Mouse (Mus musculus) midbrain, embryonic 13.5 days (tissue): ENCODE results near the gene Fcgr1. TPM values are rescaled to one million over a fixed set of nuclear protein-coding genes. Genes with fewer than 3 reads are reported as not detected.
"Not testable (repeated sequence)": the region's sequence is repeated elsewhere in the genome, so short reads cannot be mapped to it uniquely, and the experiment has no call there.

Experiments
- ATAC-seq: fragments of 200-750 bp; cut with Nextera tagmentation; 2 replicates; pipeline ENCODE4 v1.8.0; 2017; ENCODE audit warnings: mild to moderate bottlenecking, moderate TSS enrichment, moderate library complexity
- H3K27ac ChIP-seq: fragments of 300-500 bp; sonication (generic); 2 replicates; pipeline ENCODE4 v1.5.1; 2015; ENCODE audit warnings: inconsistent platforms, mild to moderate bottlenecking, moderate library complexity
- H3K27me3 ChIP-seq: fragments of 300-500 bp; sonication (generic); 2 replicates; pipeline ENCODE4 v1.6.1; 2015; ENCODE audit warnings: mild to moderate bottlenecking, inconsistent platforms
- H3K36me3 ChIP-seq: fragments of 300-500 bp; sonication (generic); 2 replicates; pipeline ENCODE4 v1.6.1; 2015; ENCODE audit warnings: mild to moderate bottlenecking, inconsistent platforms
- H3K4me1 ChIP-seq: fragments of 300-500 bp; sonication (generic); replicated peaks from 2 replicates; pipeline ENCODE4 v1.6.1; 2015; ENCODE audit warnings: inconsistent platforms
- H3K4me2 ChIP-seq: fragments of 300-500 bp; sonication (generic); replicated peaks from 2 replicates; pipeline ENCODE4 v1.6.1; 2015; ENCODE audit warnings: moderate library complexity, mild to moderate bottlenecking, inconsistent platforms
- H3K4me3 ChIP-seq: fragments of 300-500 bp; sonication (generic); replicated peaks from 2 replicates; pipeline ENCODE4 v1.5.1; 2015; ENCODE audit warnings: mild to moderate bottlenecking, inconsistent platforms
- H3K9ac ChIP-seq: fragments of 300-500 bp; sonication (generic); replicated peaks from 2 replicates; pipeline ENCODE4 v1.6.1; 2015; ENCODE audit warnings: mild to moderate bottlenecking, inconsistent platforms
- H3K9me3 ChIP-seq: fragments of 300-500 bp; sonication (generic); 2 replicates; pipeline ENCODE4 v1.6.1; 2016; ENCODE audit warnings: mild to moderate bottlenecking, inconsistent platforms
- WGBS: fragments of 180-500 bp; shearing (Covaris S2); methylation state at CpG from one replicate; pipeline ENCODE4 v1.1.7; 2015; 5-methylcytosine and 5-hydroxymethylcytosine counted together
- polyA plus RNA-seq: library from polyadenylated mRNA; unstranded; fragments of >200 nt; fragmentation: Nextera tagmentation; extraction: Ambion mirVana; gene quantifications from 2 replicates; pipeline ENCODE4 v1.2.1, GENCODE M21; 2015

The Fcgr1 gene
- polyA plus RNA-seq: 1.2 and 1.9 TPM in 2 replicates

DNA sequence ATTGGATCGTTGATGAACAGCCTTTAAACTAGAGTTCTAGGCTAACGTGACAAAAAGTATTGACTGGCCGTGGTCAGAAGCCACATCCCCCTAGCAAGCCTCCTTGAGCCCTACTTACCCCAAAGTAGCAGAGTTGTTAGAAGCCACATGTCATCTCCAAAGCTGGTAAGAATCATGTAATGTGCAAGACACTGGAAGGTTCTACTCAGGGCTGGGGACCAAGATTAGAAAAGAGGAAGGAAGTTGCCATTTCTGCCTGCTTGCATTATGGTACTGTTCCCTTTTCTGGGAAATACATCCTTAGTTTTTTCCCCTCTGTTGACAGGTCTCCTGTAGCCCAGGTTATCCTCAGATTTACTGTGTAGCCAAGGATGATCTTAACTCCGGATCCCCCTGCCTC is at the start of gene Fcgr1:
Gene Fcgr1 (minus strand): TSS at position 183 of the 400 bp plus-strand sequence.
- Histone ChIP-seq H3K36me3 (no peaks in the 10 kb centered on the region), H3K4me3 (no peak within 1 kb of the TSS), H3K9ac (no peak within 1 kb of the TSS), H3K27me3 (no peaks in the 10 kb centered on the region), H3K4me1 (no peaks in the 10 kb centered on the region), H3K4me2 (no peak within 1 kb of the TSS), H3K27ac (no peak within 1 kb of the TSS), H3K9me3 (no peaks in the 10 kb centered on the region)
- 89% methylated on average over 4 of the region's 4 CpGs for WGBS
- ATAC-seq: no peak

DNA sequence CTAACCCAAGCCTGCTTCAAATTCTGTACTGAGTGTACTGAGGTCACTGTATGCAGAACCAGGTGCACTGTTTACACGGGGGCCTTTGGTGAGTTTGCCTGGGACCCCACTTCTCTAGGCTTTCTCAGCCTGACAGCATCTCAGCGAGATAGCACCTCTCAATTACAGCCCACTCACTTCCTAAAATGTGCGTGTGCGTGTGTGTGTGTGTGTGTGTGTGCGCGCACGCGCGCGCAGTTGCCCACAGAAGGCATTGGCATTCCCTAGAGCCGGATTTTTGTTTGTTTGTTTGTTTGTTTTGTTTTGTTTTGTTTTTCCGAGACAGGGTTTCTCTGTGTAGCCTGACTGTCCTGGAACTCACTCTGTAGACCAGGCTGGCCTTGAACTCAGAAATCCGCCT is 48.9 kb upstream of the Fcgr1 start:
- not testable (repeated sequence) for H3K27ac ChIP-seq, H3K4me3 ChIP-seq, H3K4me1 ChIP-seq, H3K4me2 ChIP-seq, H3K36me3 ChIP-seq, ATAC-seq, H3K9ac ChIP-seq, H3K9me3 ChIP-seq
- WGBS: 65% methylated on average over 13 of the region's 13 CpGs
- H3K27me3 ChIP-seq: peaks cover 67% of the 10 kb centered on the region

DNA sequence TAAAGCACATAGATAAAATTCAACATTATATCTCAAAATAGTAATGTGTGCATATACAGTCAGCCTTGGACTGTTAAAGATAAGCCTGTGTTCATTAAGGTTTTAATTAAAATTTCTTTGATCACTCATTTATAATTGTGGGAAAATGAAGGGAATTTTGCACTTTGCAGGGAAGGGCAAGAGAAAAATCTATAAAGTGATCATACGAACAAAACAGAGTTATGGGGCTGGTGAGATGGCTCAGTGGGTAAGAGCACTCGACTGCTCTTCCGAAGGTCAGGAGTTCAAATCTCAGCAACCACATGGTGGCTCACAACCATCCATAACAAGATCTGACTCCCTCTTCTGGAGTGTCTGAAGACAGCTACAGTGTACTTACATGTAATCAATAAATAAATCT is 48.3 kb upstream of the Fcgr1 start:
- not testable (repeated sequence) for H3K4me3 ChIP-seq, H3K4me2 ChIP-seq, H3K4me1 ChIP-seq, H3K36me3 ChIP-seq, ATAC-seq, H3K27ac ChIP-seq, H3K9ac ChIP-seq, H3K9me3 ChIP-seq
- 53% methylated on average over 3 of the region's 3 CpGs for WGBS
- peaks cover 72% of the 10 kb centered on the region for H3K27me3 ChIP-seq

DNA sequence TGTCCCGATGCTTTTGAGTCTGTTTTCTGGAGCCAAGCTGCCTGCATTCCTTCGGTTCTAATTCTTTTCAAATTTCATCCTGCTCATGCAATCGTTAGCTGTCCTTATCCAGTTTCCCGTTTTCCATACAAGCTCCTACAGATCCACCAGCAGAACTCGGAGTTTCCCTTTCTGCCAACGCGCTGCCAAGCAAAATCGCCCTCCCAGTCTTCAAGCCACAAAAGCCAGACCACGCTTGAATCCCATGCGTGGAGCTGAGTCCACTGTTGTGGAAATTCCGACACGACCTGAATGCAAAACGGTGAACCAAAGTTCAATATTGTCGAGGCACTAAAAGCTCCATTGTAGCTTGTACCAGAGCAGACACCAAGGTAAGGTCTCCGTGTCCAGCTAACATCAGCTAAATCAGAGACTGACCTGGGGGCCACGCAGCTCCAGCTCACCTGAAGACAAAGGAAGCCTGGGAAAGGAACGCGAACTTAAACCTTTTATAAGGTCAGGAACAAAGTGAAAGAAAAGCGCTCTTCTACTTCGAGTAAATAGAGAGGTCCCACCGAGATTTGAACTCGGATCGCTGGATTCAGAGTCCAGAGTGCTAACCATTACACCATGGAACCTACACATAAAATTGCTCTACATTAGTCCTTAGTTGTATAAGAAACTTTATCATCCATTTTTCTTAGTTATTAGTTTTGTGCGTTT is 47.0 kb upstream of the Fcgr1 start:
- H3K27me3 ChIP-seq: peaks cover 85% of the 10 kb centered on the region
- H3K4me2 ChIP-seq: no peak overlapping the region
- no peaks in the 10 kb centered on the region for H3K36me3 ChIP-seq
- 3% methylated on average over 24 of the region's 24 CpGs for WGBS
- H3K4me3 ChIP-seq: no peak overlapping the region
- H3K9ac ChIP-seq: no peak overlapping the region
- no peak overlapping the region for H3K27ac ChIP-seq
- H3K9me3 ChIP-seq: no peaks in the 10 kb centered on the region
- H3K4me1 ChIP-seq: no peaks in the 10 kb centered on the region
- ATAC-seq: no peak

DNA sequence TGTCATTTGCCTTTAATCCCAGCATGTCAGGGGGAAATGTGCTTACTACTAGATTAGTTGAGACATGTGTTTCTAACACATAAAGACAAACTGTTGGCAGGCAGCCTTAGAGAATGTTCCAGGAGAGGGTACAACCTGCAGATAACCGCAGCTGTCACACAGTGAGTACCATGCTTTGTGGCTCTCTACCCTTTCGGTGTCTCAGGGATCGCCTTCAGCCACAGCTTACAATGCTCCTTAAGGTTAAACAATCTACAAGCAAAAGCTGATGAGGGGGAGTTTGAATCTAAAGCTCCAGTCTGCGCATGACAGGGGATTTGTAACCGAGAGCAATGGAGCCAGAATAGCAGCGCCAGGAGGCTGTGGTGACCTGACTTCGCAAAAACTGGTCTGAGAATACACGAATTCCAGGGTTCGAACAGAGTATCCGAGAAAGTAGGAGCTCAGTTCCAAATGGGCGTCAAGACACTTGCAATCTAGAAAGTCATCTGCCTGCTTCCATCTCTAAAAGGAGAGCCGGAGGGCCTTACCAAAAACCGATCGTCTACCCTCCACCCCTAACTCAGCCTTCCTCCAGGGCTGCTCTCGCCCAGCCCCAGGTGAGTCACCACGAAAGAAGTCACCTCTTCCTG is 45.2 kb upstream of the Fcgr1 start:
- Histone ChIP-seq H3K36me3 (no peaks in the 10 kb centered on the region), H3K9ac (no peak overlapping the region), H3K4me2 (no peak overlapping the region), H3K4me1 (peaks cover 2% of the 10 kb centered on the region; the same call in 1 of the 2 replicates), H3K27me3 (peaks cover 87% of the 10 kb centered on the region), H3K4me3 (no peak overlapping the region), H3K9me3 (no peaks in the 10 kb centered on the region), H3K27ac (no peak overlapping the region)
- ATAC-seq: no peak
- 42% methylated on average over 16 of the region's 16 CpGs for WGBS

DNA sequence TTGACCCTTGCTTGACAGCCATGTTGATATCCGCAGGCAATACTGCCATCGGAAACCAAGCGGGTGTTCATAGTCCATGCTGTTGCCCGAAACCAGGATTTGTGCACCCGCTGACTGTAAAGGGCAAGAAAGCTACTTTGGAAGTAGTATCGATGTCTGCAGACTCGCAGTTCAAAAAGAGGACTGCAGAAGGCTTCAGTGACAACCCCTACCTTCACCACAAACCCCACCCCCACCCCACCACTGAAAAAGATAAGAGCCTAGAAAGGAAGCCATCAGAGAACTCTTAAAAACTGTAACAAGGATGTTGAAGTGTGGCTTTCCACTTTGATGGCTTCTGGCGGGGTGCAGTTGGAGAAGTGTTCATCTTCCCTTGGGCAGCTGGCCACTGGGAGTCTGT is 44.3 kb upstream of the Fcgr1 start:
- Histone ChIP-seq H3K36me3 (no peaks in the 10 kb centered on the region), H3K4me1 (peaks cover 6% of the 10 kb centered on the region; the same call in 1 of the 2 replicates), H3K9ac (no peak overlapping the region), H3K27me3 (peaks cover 90% of the 10 kb centered on the region), H3K4me3 (no peak overlapping the region), H3K27ac (no peak overlapping the region), H3K9me3 (no peaks in the 10 kb centered on the region), H3K4me2 (no peak overlapping the region)
- ATAC-seq: no peak
- 92% methylated on average over 8 of the region's 8 CpGs for WGBS

DNA sequence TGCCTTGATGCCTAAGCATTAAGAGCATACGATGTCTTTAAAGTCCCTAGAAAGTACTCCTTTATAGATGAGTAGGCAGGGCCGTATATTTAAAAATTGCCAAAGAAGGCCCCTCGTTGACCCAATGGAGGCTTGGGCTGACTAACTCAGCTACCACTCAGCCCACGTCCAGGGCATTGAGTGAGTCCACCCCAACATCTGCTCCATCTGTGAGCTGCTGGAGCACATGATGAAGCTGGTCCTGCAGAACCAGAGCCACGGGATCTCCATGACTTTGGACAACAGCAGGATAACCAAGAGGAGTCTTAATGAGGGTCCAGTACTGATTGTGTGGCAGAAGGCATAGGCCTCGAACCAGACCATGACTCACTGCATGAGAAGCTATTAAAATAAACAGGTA is 43.5 kb upstream of the Fcgr1 start:
- H3K9ac ChIP-seq: no peak overlapping the region
- no peak overlapping the region for H3K27ac ChIP-seq
- WGBS: 89% methylated on average over 6 of the region's 6 CpGs
- H3K9me3 ChIP-seq: no peaks in the 10 kb centered on the region
- no peak for ATAC-seq
- peaks cover 92% of the 10 kb centered on the region for H3K27me3 ChIP-seq
- H3K4me3 ChIP-seq: no peak overlapping the region
- no peak overlapping the region for H3K4me2 ChIP-seq
- H3K36me3 ChIP-seq: no peaks in the 10 kb centered on the region
- H3K4me1 ChIP-seq: peaks cover 6% of the 10 kb centered on the region; the same call in 1 of the 2 replicates

DNA sequence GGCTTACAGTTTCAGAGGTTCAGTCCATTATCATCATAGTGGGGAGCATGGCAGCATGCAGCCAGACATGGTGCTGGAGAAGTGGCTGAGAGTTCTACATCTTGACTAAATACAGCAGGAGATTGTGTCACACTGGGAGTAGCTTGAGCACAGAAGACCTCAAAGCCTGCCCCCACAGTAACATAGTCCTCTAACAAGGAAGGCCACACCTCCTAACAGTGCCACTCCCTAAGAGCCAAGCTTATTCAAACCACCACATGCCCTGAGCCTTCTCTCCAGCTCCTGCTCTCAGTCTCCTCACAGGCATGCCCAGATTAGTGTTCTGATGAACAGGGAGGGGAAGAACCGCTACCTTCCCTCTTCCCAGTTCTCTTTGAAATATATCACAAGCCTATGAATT is 42.9 kb upstream of the Fcgr1 start:
- Histone ChIP-seq H3K36me3 (no peaks in the 10 kb centered on the region), H3K9ac (no peak overlapping the region)
- no peak for ATAC-seq

DNA sequence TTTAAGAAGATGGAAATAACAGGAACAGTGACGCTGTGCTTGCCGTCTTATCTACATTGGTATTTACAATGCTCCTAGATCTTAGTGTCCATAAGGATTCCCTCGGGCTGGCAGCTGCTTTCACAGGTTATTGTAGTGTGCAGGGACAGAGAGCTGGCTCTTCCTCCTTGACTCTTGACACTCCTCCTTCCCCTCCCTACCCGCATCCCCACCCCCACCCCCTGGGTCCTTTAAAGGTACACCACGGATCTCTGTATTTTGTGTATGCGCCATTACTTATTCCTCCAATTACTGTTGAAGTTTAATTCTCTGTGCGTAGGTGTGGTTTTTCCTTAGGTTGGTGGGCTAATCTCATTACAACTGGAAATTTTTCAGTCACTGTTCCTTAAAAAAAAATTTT is 41.8 kb upstream of the Fcgr1 start:
- Histone ChIP-seq H3K4me2 (no peak overlapping the region), H3K4me1 (peaks cover 6% of the 10 kb centered on the region; the same call in 1 of the 2 replicates), H3K4me3 (no peak overlapping the region), H3K36me3 (no peaks in the 10 kb centered on the region), H3K9ac (no peak overlapping the region), H3K9me3 (no peaks in the 10 kb centered on the region), H3K27me3 (peaks cover 93% of the 10 kb centered on the region), H3K27ac (no peak overlapping the region)
- WGBS: 22% methylated on average over 7 of the region's 7 CpGs
- no peak for ATAC-seq

More for the DNA sequence above, 42.9 kb upstream of the Fcgr1 start:
- Histone ChIP-seq H3K27me3 (peaks cover 93% of the 10 kb centered on the region), H3K27ac (no peak overlapping the region), H3K4me2 (no peak overlapping the region), H3K4me1 (peaks cover 6% of the 10 kb centered on the region; the same call in 1 of the 2 replicates), H3K4me3 (no peak overlapping the region), H3K9me3 (no peaks in the 10 kb centered on the region)
- 58% methylated on average over 1 of the region's 1 CpGs for WGBS

DNA sequence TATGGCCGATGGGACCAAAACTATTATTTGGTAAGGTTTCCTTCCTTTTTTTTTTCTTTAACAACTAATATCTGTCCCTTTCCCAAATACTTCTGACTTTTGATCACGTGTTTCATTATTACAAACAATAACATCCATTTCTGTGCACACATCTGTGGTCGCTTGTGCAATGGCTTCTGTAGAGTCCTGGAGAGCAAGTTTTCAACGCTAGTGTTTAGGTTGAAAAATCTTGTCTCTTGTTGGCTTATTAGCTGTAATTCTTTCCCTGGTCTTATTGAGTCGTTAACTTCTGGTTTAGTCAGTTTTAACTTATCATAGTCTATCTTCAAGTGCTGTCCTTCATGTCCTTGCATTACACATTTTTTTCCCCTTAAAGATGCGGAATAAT is 41.4 kb upstream of the Fcgr1 start:
- no peak overlapping the region for H3K27ac ChIP-seq
- H3K4me2 ChIP-seq: no peak overlapping the region
- 60% methylated on average over 6 of the region's 6 CpGs for WGBS
- ATAC-seq: no peak
- no peaks in the 10 kb centered on the region for H3K9me3 ChIP-seq
- H3K4me1 ChIP-seq: peaks cover 6% of the 10 kb centered on the region; the same call in 1 of the 2 replicates
- H3K4me3 ChIP-seq: no peak overlapping the region
- no peak overlapping the region for H3K9ac ChIP-seq
- H3K36me3 ChIP-seq: no peaks in the 10 kb centered on the region
- peaks cover 94% of the 10 kb centered on the region for H3K27me3 ChIP-seq

DNA sequence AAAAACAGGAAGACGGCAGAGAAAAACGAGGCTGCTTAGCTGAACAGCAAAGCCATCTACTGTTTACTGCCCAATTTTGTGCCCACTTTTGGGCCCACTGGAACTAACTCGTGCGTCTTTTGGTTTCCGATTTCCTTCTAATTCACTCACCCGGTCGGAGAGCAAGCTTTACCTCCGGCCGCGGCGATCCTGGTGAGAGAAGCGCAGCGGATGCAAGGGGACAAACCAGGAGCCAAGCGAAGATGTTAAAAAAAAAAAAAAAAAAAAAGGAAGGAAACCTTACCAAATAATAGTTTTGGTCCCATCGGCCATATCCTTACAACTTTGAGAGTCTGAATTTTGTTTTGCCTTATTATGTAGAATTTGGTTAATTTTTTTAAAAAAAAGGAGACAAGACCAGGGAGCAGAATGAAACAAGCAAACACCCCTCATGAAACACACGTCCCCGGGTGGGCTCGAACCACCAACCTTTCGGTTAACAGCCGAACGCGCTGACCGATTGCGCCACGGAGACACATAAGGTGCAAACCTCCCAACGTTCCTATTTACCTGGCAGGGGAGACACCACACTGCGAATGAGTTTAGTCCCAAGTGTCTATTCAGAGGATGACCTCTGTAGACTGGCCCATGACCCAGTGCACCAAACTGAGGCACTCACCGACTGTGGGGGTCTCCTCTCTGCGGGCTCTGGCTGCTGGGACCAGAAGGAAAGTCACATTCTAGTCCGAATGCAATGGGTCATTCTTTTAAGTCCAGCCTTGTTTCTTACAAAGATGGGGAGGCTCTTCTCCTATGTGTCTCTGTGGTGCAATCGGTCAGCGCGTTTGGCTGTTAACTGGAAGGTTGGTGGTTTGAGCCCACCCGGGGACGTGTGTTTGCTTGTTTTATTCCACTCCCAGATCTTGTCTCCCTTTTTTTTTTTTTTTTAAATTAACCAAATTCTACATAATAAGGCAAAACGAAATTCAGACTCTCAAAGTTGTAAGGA is 40.7 kb upstream of the Fcgr1 start:
- Histone ChIP-seq H3K4me3 (no peak overlapping the region), H3K9me3 (no peaks in the 10 kb centered on the region), H3K27ac (no peak overlapping the region), H3K4me1 (peaks cover 6% of the 10 kb centered on the region; the same call in 1 of the 2 replicates), H3K27me3 (peaks cover 98% of the 10 kb centered on the region), H3K9ac (no peak overlapping the region), H3K4me2 (no peak overlapping the region), H3K36me3 (no peaks in the 10 kb centered on the region)
- WGBS: 3% methylated on average over 36 of the region's 36 CpGs
- ATAC-seq: no peak
